Mouse (Mus musculus) small intestine, adult 2 months (tissue): ENCODE results near the gene Gart. TPM values are rescaled to one million over a fixed set of nuclear protein-coding genes. Genes with fewer than 3 reads are reported as not detected.

Experiments
- H3K27ac ChIP-seq: fragments of 200-500 bp; 2 replicates; pipeline ENCODE4 v1.5.1; 2012; ENCODE audit warnings: low read depth, low read length, control low read depth, inconsistent platforms; ENCODE audit not compliant: insufficient read depth
- H3K27me3 ChIP-seq: fragments of 200-500 bp; 2 replicates; pipeline ENCODE4 v1.6.1; 2012; ENCODE audit warnings: mild to moderate bottlenecking, moderate library complexity, low read length, inconsistent platforms; ENCODE audit not compliant: control insufficient read depth, insufficient read depth
- H3K36me3 ChIP-seq: fragments of 200-500 bp; 2 replicates; pipeline ENCODE4 v1.6.1; 2012; ENCODE audit warnings: mild to moderate bottlenecking, low read length, control low read depth, inconsistent platforms; ENCODE audit not compliant: control insufficient read depth, insufficient read depth
- H3K4me1 ChIP-seq: fragments of 200-500 bp; 2 replicates; pipeline ENCODE4 v1.6.1; 2012; ENCODE audit warnings: low read length, inconsistent platforms, mixed read lengths; ENCODE audit not compliant: control insufficient read depth, insufficient read depth, insufficient read length
- H3K4me3 ChIP-seq: fragments of 200-500 bp; 2 replicates; pipeline ENCODE4 v1.5.1; 2012; ENCODE audit warnings: low read depth, mild to moderate bottlenecking, control low read depth, inconsistent platforms, low read length, moderate library complexity
- CTCF ChIP-seq: fragments of 200-500 bp; IDR thresholded peaks from 2 replicates; pipeline ENCODE4 v1.5.1; 2012; ENCODE audit warnings: low read depth, mild to moderate bottlenecking, control low read depth, inconsistent platforms, low read length, moderate library complexity, mixed read lengths; ENCODE audit not compliant: insufficient replicate concordance, insufficient read length; ENCODE audit errors: extremely low read depth
- POLR2A ChIP-seq: fragments of 200-500 bp; IDR thresholded peaks from 2 replicates; pipeline ENCODE4 v1.6.1; 2012; ENCODE audit warnings: low read depth, mild to moderate bottlenecking, control low read depth, inconsistent platforms, low read length, moderate library complexity
- whole genome bisulfite sequencing: fragments of 180-500 bp; shearing (Covaris S2); methylation state at CpG from one replicate; pipeline ENCODE4 v1.1.7; 2018; 5-methylcytosine and 5-hydroxymethylcytosine counted together
- polyA plus RNA-seq: library from polyadenylated mRNA; depleted of rRNA; stranded (reverse); fragments of >200 nt; gene quantifications from 2 replicates; pipeline ENCODE4 v1.2.3, GENCODE M21; 2012

The Gart gene
- polyA plus RNA-seq, 1 experiment, result 22.3 TPM

DNA sequence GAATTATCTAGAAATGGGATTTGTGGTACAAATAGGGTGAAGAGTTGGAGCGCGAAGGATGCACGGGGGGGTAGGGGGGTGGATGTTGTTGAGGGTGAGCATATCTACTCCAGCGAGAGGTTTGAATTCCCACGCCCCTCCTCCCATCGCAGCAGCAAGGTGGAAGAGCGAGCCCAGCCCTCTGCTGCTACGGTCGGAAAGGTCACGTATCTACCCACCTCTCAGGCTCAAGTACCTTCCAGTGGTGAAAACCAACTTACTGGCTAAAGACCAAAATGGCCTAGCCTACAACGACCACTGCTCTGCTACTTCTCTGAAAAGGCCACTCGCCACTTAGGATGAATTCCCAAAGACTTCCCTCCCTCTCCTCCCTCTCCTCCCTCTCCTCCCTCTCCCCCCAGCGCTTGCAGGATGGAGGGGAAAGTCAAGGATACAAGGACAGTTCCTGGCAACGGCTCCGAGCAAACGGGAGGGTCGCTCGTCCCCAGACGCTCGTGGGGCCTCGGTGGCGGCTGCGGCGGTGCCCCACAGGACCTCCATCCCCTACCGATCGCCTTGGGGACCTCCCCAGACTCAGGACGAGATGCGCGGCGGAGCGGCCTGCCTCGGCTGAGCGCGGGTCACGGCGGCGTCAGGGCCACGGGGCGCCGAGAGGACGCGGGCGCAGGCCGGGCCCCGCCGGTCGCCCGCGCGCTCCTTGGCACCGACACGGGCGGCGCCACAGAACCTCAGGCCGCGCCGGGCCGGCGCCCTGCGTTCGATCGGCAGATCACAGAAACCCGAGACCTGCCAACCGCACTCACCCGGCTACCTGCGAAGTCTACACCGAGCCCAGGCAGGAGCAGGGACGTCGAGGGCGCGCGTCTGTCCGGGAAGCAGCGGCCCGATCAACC, 49.7 kb downstream of the Gart start:
- H3K27ac ChIP-seq, result peak overlapping the region; percentile 47
- H3K4me3 ChIP-seq, result peak overlapping the region; percentile 75
- peaks cover 9% of the 10 kb centered on the region for H3K4me1 ChIP-seq
- H3K36me3 ChIP-seq, result peaks cover 3% of the 10 kb centered on the region; the same call in 1 of the 2 replicates
- TF ChIP-seq POLR2A (no peak; the same call in 1 of the 2 replicates), CTCF (no peak)
- no peaks in the 10 kb centered on the region for H3K27me3 ChIP-seq
- under 1% methylated on average over 75 of the region's 75 CpGs for WGBS

GRCm38 (mm10) chr16:91596397-91596778, 50.4 kb downstream of the Gart start:
- peak overlapping the region; percentile 75 for H3K4me3 ChIP-seq
- H3K36me3 ChIP-seq, result peaks cover 3% of the 10 kb centered on the region; the same call in 1 of the 2 replicates
- no peaks in the 10 kb centered on the region for H3K27me3 ChIP-seq
- peaks cover 9% of the 10 kb centered on the region for H3K4me1 ChIP-seq
- TF ChIP-seq CTCF, result no peak
- no peak for TF ChIP-seq POLR2A
- WGBS, result 4% methylated on average over 9 of the region's 9 CpGs
- H3K27ac ChIP-seq, result peak overlapping the region; percentile 47

- Histone ChIP-seq H3K27ac (no peak overlapping the region), H3K4me3 (no peak overlapping the region), H3K36me3 (peaks cover 3% of the 10 kb centered on the region; the same call in 1 of the 2 replicates), H3K4me1 (peaks cover 11% of the 10 kb centered on the region), H3K27me3 (no peaks in the 10 kb centered on the region)
- 89% methylated on average over 6 of the region's 6 CpGs for WGBS
- TF ChIP-seq CTCF (no peak), POLR2A (no peak)
Measured at GRCm38 (mm10) chr16:91595076-91595475, 51.7 kb downstream of the Gart start.

DNA sequence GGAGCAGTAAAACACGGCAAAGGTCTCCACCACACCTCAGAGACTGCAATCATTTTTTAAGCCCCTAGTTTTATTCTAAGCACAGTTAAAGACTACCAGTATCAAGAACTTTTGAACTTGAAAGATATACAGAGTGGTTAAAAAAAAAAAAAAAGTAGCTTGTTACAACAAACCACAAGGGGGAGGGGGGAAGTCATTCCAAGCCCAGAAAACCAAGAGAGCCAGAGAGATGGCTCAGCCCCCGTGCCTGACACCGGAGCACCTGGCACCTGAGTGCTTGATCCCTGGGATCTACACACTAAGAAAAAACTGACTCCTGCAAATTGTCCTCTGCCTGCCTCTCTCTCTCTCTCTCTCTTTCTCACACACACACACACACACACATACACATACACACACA, 53.5 kb downstream of the Gart start:
- TF ChIP-seq CTCF (no peak), POLR2A (no peak)
- H3K4me3 ChIP-seq, result no peak overlapping the region
- H3K27me3 ChIP-seq, result no peaks in the 10 kb centered on the region
- peaks cover 11% of the 10 kb centered on the region for H3K4me1 ChIP-seq
- H3K27ac ChIP-seq, result no peak overlapping the region
- 69% methylated on average over 3 of the region's 3 CpGs for WGBS
- peaks cover 3% of the 10 kb centered on the region; the same call in 1 of the 2 replicates for H3K36me3 ChIP-seq

- peaks cover 3% of the 10 kb centered on the region; the same call in 1 of the 2 replicates for H3K36me3 ChIP-seq
- no peaks in the 10 kb centered on the region for H3K27me3 ChIP-seq
- TF ChIP-seq POLR2A (no peak), CTCF (no peak)
- H3K4me3 ChIP-seq, result no peak overlapping the region
- 79% methylated on average over 8 of the region's 8 CpGs for WGBS
- no peak overlapping the region for H3K27ac ChIP-seq
- H3K4me1 ChIP-seq, result peaks cover 15% of the 10 kb centered on the region
Measured at GRCm38 (mm10) chr16:91592162-91592561, 54.6 kb downstream of the Gart start.

GRCm38 (mm10) chr16:91588703-91589102, 58.0 kb downstream of the Gart start:
- no peak overlapping the region for H3K27ac ChIP-seq
- peaks cover 6% of the 10 kb centered on the region; the same call in 1 of the 2 replicates for H3K4me1 ChIP-seq
- H3K36me3 ChIP-seq, result peaks cover 26% of the 10 kb centered on the region
- H3K27me3 ChIP-seq, result no peaks in the 10 kb centered on the region
- TF ChIP-seq CTCF, result no peak
- TF ChIP-seq POLR2A, result no peak
- H3K4me3 ChIP-seq, result no peak overlapping the region
- 91% methylated on average over 3 of the region's 3 CpGs for WGBS

DNA sequence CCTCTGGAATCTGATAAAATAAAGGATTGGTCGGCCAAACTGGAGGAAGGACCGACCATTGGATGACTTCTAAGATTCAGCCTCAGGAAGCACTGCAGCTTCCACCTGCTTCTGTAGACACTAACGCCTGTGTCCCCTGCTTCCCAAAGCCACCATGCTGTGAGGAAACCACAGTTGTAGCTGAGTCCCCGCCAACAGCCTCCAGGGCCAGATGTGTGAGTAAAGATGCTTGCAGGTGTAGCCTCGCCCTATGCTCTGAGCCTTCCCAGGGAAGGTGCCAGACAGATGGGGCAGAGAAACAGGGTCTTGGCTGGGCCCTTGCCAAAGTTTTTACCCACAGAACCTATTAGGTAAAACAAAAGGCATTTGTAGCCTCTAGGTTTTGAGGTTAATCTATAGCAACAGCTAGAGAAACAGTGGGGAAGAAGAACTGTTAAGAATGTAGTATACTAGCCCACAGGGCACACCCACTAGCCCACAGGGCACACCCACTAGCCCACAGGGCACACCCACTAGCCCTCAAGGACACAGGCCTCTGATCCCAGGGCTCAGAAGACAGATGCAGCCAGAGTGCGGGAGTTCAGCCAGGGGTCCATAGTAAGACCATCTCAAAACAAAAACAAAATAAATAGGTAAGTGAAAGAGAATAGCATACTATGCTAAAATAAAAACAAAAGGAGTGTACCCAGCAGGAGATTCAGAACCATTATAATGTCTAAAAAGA, 58.9 kb downstream of the Gart start:
- H3K36me3 ChIP-seq, result peaks cover 28% of the 10 kb centered on the region
- WGBS, result 51% methylated on average over 6 of the region's 6 CpGs
- no peak for TF ChIP-seq POLR2A
- TF ChIP-seq CTCF, result no peak
- H3K27ac ChIP-seq, result no peak overlapping the region
- no peak overlapping the region for H3K4me3 ChIP-seq
- H3K4me1 ChIP-seq, result peaks cover 6% of the 10 kb centered on the region; the same call in 1 of the 2 replicates
- H3K27me3 ChIP-seq, result no peaks in the 10 kb centered on the region
